Mouse (Mus musculus) midbrain, postnatal 0 days (tissue): ENCODE data around the gene Amhr2. TPM values are rescaled to one million over a fixed set of nuclear protein-coding genes. Genes with fewer than 3 reads are reported as not detected.

Experiments used
- ATAC-seq: fragments of 200-750 bp; cut with Nextera tagmentation; 2 replicates; pipeline ENCODE4 v1.8.0; 2017; ENCODE audit warnings: moderate number of reproducible peaks, mild to moderate bottlenecking, moderate TSS enrichment, moderate library complexity; ENCODE audit not compliant: low FRiP score
- DNase-seq: peaks from one replicate; pipeline ENCODE4 v3.0.0-alpha.2; 2015; ENCODE audit warnings: low spot score
- H3K27ac ChIP-seq: fragments of 300-500 bp; sonication (generic); 2 replicates; pipeline ENCODE4 v1.5.1; 2014; ENCODE audit warnings: low read depth, mild to moderate bottlenecking, low read length, mixed read lengths
- H3K27me3 ChIP-seq: fragments of 300-500 bp; sonication (generic); 2 replicates; pipeline ENCODE4 v1.6.1; 2014; ENCODE audit warnings: low read length, control low read depth, mixed read lengths; ENCODE audit not compliant: insufficient read depth
- H3K36me3 ChIP-seq: fragments of 300-500 bp; sonication (generic); 2 replicates; pipeline ENCODE4 v1.6.1; 2014; ENCODE audit warnings: low read length, control low read depth, mixed read lengths; ENCODE audit not compliant: insufficient read depth
- H3K4me1 ChIP-seq: fragments of 300-500 bp; sonication (generic); 2 replicates; pipeline ENCODE4 v1.6.1; 2014; ENCODE audit warnings: mild to moderate bottlenecking, control low read depth, antibody characterized with exemption, low read length, mixed read lengths; ENCODE audit not compliant: insufficient read depth
- H3K4me2 ChIP-seq: fragments of 300-500 bp; sonication (generic); 2 replicates; pipeline ENCODE4 v1.6.1; 2014; ENCODE audit warnings: low read depth, mild to moderate bottlenecking, low read length, mixed read lengths; ENCODE audit not compliant: poor library complexity, severe bottlenecking
- H3K4me3 ChIP-seq: fragments of 300-500 bp; sonication (generic); 2 replicates; pipeline ENCODE4 v1.5.1; 2014; ENCODE audit warnings: low read depth, mild to moderate bottlenecking, low read length, moderate library complexity
- H3K9ac ChIP-seq: fragments of 300-500 bp; sonication (generic); replicated peaks from 2 replicates; pipeline ENCODE4 v1.6.1; 2014; ENCODE audit warnings: mild to moderate bottlenecking, low read length, moderate library complexity, mixed read lengths; ENCODE audit not compliant: poor library complexity, severe bottlenecking
- H3K9me3 ChIP-seq: fragments of 300-500 bp; sonication (generic); 2 replicates; pipeline ENCODE4 v1.6.1; 2016; ENCODE audit warnings: low read length, control low read depth
- CTCF ChIP-seq: IDR thresholded peaks from 2 replicates; pipeline ENCODE4 v1.5.1; 2016; ENCODE audit warnings: antibody characterized with exemption, mild to moderate bottlenecking
- WGBS: fragments of 180-500 bp; shearing (Covaris S2); extraction: QIAGEN DNeasy Blood & Tissue Kit; methylation state at CpG from one replicate; pipeline ENCODE4 v1.1.7; 2014; 5-methylcytosine and 5-hydroxymethylcytosine counted together
- polyA plus RNA-seq: library from polyadenylated mRNA; unstranded; fragments of >200 nt; fragmentation: Nextera tagmentation; extraction: Ambion mirVana; gene quantifications from 2 replicates; pipeline ENCODE4 v1.2.1, GENCODE M21; 2015
- total RNA-seq: library from RNA; depleted of rRNA; stranded (reverse); fragments of >200 nt; gene quantifications from 2 replicates; pipeline ENCODE4 v1.2.3, GENCODE M21; 2014

The Amhr2 gene
- total and polyA plus RNA-seq, 2 experiments from 2014 or later = 0.38 to 0.60 TPM

DNA sequence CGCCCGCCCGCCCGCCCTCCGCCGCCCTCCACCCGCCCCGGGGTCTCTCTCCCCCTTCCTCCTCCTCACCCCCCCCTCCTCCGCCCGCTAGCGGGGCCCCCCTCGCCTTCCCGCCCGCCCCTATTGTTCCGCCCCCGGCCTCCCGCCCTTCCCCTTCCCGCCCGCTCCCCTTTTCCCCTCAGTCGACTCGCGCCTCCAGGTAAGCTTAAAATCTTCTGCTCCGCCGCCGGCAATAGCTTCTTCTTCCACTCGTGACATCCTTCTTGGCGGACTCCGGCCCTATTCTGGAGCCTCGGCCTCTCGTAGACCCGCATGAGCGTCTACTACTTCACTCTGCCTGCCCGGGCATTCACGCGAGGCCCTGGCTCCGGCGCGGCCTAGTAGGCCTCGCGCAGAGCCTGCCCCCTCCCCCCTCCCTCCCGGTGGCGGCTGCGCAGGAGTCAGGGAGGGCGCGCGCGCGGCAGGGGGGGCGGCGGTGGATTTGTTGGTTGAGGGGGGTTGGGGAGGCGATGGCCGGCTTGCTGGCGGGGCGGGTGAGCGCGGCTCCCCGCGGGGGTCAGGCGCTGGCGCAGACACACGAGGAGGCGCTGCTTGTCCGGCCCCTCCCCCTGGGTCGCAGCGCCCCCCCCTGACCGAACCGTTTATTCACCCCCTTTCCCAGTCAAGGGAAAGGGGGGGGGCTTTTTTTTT lies 25.6 kb downstream of the Amhr2 start:
- H3K4me1 ChIP-seq = no peaks in the 10 kb centered on the region
- peaks cover 5% of the 10 kb centered on the region; the same call in 1 of the 2 replicates for H3K36me3 ChIP-seq
- DNase-seq (peak; percentile 89), ATAC-seq (peak; percentile 82)
- TF ChIP-seq CTCF = peak; percentile 13; the same call in 1 of the 2 replicates
- peak overlapping the region; percentile 87 for H3K4me3 ChIP-seq
- H3K4me2 ChIP-seq = peak overlapping the region; percentile 56
- peak overlapping the region; percentile 87 for H3K9ac ChIP-seq
- no peaks in the 10 kb centered on the region for H3K27me3 ChIP-seq
- WGBS = 1% methylated on average over 35 of the region's 67 CpGs
- H3K9me3 ChIP-seq = no peaks in the 10 kb centered on the region
- H3K27ac ChIP-seq = peak overlapping the region; percentile 98

GRCm38 (mm10) chr15:102471295-102471645 lies 26.1 kb downstream of the Amhr2 start:
- H3K4me1 ChIP-seq = no peaks in the 10 kb centered on the region
- no peak for ATAC-seq
- peak overlapping the region; percentile 98 for H3K27ac ChIP-seq
- H3K27me3 ChIP-seq = no peaks in the 10 kb centered on the region
- TF ChIP-seq CTCF = no peak
- under 1% methylated on average over 10 of the region's 10 CpGs for WGBS
- no peaks in the 10 kb centered on the region for H3K9me3 ChIP-seq
- peak overlapping the region; percentile 87 for H3K9ac ChIP-seq
- peak overlapping the region; percentile 56 for H3K4me2 ChIP-seq
- H3K4me3 ChIP-seq = peak overlapping the region; percentile 87
- DNase-seq = no peak
- peaks cover 9% of the 10 kb centered on the region; the same call in 1 of the 2 replicates for H3K36me3 ChIP-seq

DNA sequence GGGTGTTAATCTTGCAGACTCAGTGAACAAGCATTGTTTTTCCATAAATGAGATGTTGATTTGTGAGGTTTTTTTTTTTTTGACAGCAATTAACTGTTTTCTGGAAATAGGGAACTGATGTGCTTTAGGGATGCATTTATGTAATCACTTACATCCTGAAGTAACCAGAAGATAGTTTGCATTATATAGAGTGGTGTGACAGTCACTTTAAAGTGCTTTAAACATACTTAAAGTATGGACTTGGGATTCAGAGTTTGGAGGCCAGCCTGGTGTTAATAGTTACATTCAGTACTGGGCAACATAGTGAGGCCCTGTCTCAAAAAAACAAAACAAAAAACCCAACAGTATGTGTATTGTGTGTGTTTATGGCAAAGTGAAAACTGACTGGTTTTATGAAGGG lies 26.6 kb downstream of the Amhr2 start:
- Histone ChIP-seq H3K9ac (no peak overlapping the region), H3K4me1 (no peaks in the 10 kb centered on the region), H3K36me3 (peaks cover 13% of the 10 kb centered on the region), H3K9me3 (no peaks in the 10 kb centered on the region), H3K4me3 (peak overlapping the region; percentile 87), H3K4me2 (peak overlapping the region; percentile 56), H3K27me3 (no peaks in the 10 kb centered on the region), H3K27ac (no peak overlapping the region)
- TF ChIP-seq CTCF = no peak
- DNase-seq (no peak), ATAC-seq (no peak)

GRCm38 (mm10) chr15:102473246-102473645 lies 28.1 kb downstream of the Amhr2 start:
- Histone ChIP-seq H3K4me1 (no peaks in the 10 kb centered on the region), H3K4me3 (no peak overlapping the region), H3K27me3 (no peaks in the 10 kb centered on the region), H3K4me2 (no peak overlapping the region), H3K27ac (no peak overlapping the region), H3K36me3 (peaks cover 19% of the 10 kb centered on the region), H3K9ac (no peak overlapping the region), H3K9me3 (no peaks in the 10 kb centered on the region)
- 48% methylated on average over 2 of the region's 2 CpGs for WGBS
- ATAC-seq (no peak), DNase-seq (no peak)
- TF ChIP-seq CTCF = no peak

DNA sequence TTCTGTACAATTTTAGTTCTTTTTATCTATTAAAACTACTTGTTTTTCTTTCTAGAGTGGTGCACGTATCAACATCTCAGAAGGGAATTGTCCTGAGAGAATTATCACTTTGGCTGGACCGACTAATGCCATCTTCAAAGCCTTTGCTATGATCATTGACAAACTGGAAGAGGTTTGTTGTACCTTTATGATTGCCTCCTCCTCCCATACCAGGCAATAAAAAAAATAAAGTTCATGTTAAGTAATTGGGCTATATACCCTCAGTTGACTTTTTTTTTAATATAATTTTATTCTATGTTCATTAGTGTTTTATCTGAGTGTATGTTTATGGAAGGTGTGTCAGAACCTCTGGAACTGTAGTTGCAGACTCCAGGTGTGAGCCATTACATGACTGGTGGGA lies 29.4 kb downstream of the Amhr2 start:
- Histone ChIP-seq H3K9me3 (no peaks in the 10 kb centered on the region), H3K27ac (no peak overlapping the region), H3K36me3 (peaks cover 26% of the 10 kb centered on the region), H3K4me2 (no peak overlapping the region), H3K9ac (no peak overlapping the region), H3K4me1 (no peaks in the 10 kb centered on the region), H3K27me3 (no peaks in the 10 kb centered on the region), H3K4me3 (no peak overlapping the region)
- no peak for DNase-seq
- WGBS = 93% methylated on average over 2 of the region's 2 CpGs
- no peak for ATAC-seq
- TF ChIP-seq CTCF = no peak

GRCm38 (mm10) chr15:102483136-102483535 lies 38.0 kb downstream of the Amhr2 start:
- Histone ChIP-seq H3K27ac (no peak overlapping the region), H3K9me3 (no peaks in the 10 kb centered on the region), H3K4me1 (no peaks in the 10 kb centered on the region), H3K9ac (no peak overlapping the region), H3K4me3 (no peak overlapping the region), H3K27me3 (no peaks in the 10 kb centered on the region), H3K4me2 (no peak overlapping the region), H3K36me3 (peaks cover 40% of the 10 kb centered on the region)
- 89% methylated on average over 3 of the region's 3 CpGs for WGBS
- ATAC-seq = no peak
- no peak for DNase-seq
- no peak for TF ChIP-seq CTCF
